Mouse (Mus musculus) midbrain, embryonic 11.5 days (tissue): Measurements from ENCODE around the gene Cd86. TPM values are rescaled to one million over a fixed set of nuclear protein-coding genes. Genes with fewer than 3 reads are reported as not detected.

Experiments used
- ATAC-seq: fragments of 200-750 bp; cut with Nextera tagmentation; 2 replicates; pipeline ENCODE4 v1.8.0; 2017; ENCODE audit warnings: moderate TSS enrichment, moderate library complexity; ENCODE audit not compliant: low FRiP score
- DNase-seq: peaks from one replicate; pipeline ENCODE4 v3.0.0; 2015; ENCODE audit warnings: low spot score; ENCODE audit errors: missing footprints
- H3K27ac ChIP-seq: fragments of 300-500 bp; sonication (generic); 2 replicates; pipeline ENCODE4 v1.5.1; 2014; ENCODE audit warnings: low read depth, low read length
- H3K27me3 ChIP-seq: fragments of 300-500 bp; sonication (generic); 2 replicates; pipeline ENCODE4 v1.6.1; 2014; ENCODE audit warnings: mild to moderate bottlenecking, low read length, moderate library complexity, mixed read lengths; ENCODE audit not compliant: control insufficient read depth, insufficient read depth
- H3K36me3 ChIP-seq: fragments of 300-500 bp; sonication (generic); 2 replicates; pipeline ENCODE4 v1.6.1; 2014; ENCODE audit warnings: mild to moderate bottlenecking, low read length, moderate library complexity, mixed read lengths; ENCODE audit not compliant: control insufficient read depth, insufficient read depth
- H3K4me1 ChIP-seq: fragments of 300-500 bp; sonication (generic); 2 replicates; pipeline ENCODE4 v1.6.1; 2014; ENCODE audit warnings: low read length; ENCODE audit not compliant: control insufficient read depth, insufficient read depth
- H3K4me2 ChIP-seq: fragments of 300-500 bp; sonication (generic); 2 replicates; pipeline ENCODE4 v1.6.1; 2014; ENCODE audit warnings: mild to moderate bottlenecking, moderate library complexity
- H3K4me3 ChIP-seq: fragments of 300-500 bp; sonication (generic); 2 replicates; pipeline ENCODE4 v1.5.1; 2014; ENCODE audit warnings: low read depth, low read length
- H3K9ac ChIP-seq: fragments of 300-500 bp; sonication (generic); 2 replicates; pipeline ENCODE4 v1.6.1; 2014; ENCODE audit warnings: low read length
- H3K9me3 ChIP-seq: fragments of 300-500 bp; sonication (generic); 2 replicates; pipeline ENCODE4 v1.6.1; 2016; ENCODE audit warnings: low read length; ENCODE audit not compliant: control insufficient read depth
- WGBS: fragments of 180-500 bp; shearing (Covaris S2); extraction: QIAGEN DNeasy Blood & Tissue Kit; methylation state at CpG from one replicate; pipeline ENCODE4 v1.1.7; 2014; 5-methylcytosine and 5-hydroxymethylcytosine counted together
- polyA plus RNA-seq: library from polyadenylated mRNA; unstranded; fragments of >200 nt; fragmentation: Nextera tagmentation; extraction: Ambion mirVana; gene quantifications from 2 replicates; pipeline ENCODE4 v1.2.1, GENCODE M21; 2014

Cd86 gene
- polyA plus RNA-seq, 1 experiment from 2014 or later = 1.6 TPM

- Histone ChIP-seq H3K9ac (no peak overlapping the region), H3K36me3 (no peaks in the 10 kb centered on the region), H3K4me1 (no peaks in the 10 kb centered on the region), H3K27me3 (no peaks in the 10 kb centered on the region), H3K27ac (no peak overlapping the region), H3K4me2 (no peak overlapping the region), H3K4me3 (no peak overlapping the region), H3K9me3 (no peaks in the 10 kb centered on the region)
- 85% methylated on average over 3 of the region's 3 CpGs for WGBS
- ATAC-seq = no peak
- DNase-seq = no peak
Observed at GRCm38 (mm10) chr16:36670590-36670989, 4.7 kb upstream of the Cd86 start.

- WGBS = 88% methylated on average over 10 of the region's 10 CpGs
- H3K27me3 ChIP-seq = no peaks in the 10 kb centered on the region
- no peak for ATAC-seq
Observed at GRCm38 (mm10) chr16:36666448-36667017, 652 bp upstream of the Cd86 start.

GRCm38 (mm10) chr16:36663484-36663883, 2.4 kb downstream of the Cd86 start:
- H3K4me3 ChIP-seq = no peak overlapping the region
- no peak for ATAC-seq
- no peaks in the 10 kb centered on the region for H3K27me3 ChIP-seq
- WGBS = 89% methylated on average over 5 of the region's 5 CpGs
- DNase-seq = peak; percentile 21
- no peaks in the 10 kb centered on the region for H3K4me1 ChIP-seq
- no peak overlapping the region for H3K9ac ChIP-seq
- H3K9me3 ChIP-seq = no peaks in the 10 kb centered on the region; the same call in 1 of the 2 replicates
- H3K36me3 ChIP-seq = no peaks in the 10 kb centered on the region
- H3K27ac ChIP-seq = no peak overlapping the region
- H3K4me2 ChIP-seq = no peak overlapping the region

More at GRCm38 (mm10) chr16:36666448-36667017, 652 bp upstream of the Cd86 start:
- Histone ChIP-seq H3K9ac (no peak overlapping the region), H3K9me3 (no peaks in the 10 kb centered on the region), H3K27ac (no peak overlapping the region), H3K4me1 (no peaks in the 10 kb centered on the region), H3K4me2 (no peak overlapping the region), H3K36me3 (no peaks in the 10 kb centered on the region), H3K4me3 (no peak overlapping the region)
- DNase-seq = no peak

- Histone ChIP-seq H3K27ac (no peak overlapping the region), H3K4me1 (no peaks in the 10 kb centered on the region), H3K36me3 (no peaks in the 10 kb centered on the region), H3K9me3 (no peaks in the 10 kb centered on the region; the same call in 1 of the 2 replicates), H3K4me3 (no peak overlapping the region), H3K9ac (no peak overlapping the region), H3K4me2 (no peak overlapping the region), H3K27me3 (no peaks in the 10 kb centered on the region)
- no peak for ATAC-seq
- 94% methylated on average over 10 of the region's 10 CpGs for WGBS
- DNase-seq = peak; percentile 28
Observed at GRCm38 (mm10) chr16:36661330-36661729, 4.6 kb downstream of the Cd86 start.

- Histone ChIP-seq H3K9me3 (no peaks in the 10 kb centered on the region; the same call in 1 of the 2 replicates), H3K4me3 (no peak overlapping the region), H3K27me3 (no peaks in the 10 kb centered on the region), H3K27ac (no peak overlapping the region), H3K4me2 (no peak overlapping the region), H3K36me3 (no peaks in the 10 kb centered on the region), H3K9ac (no peak overlapping the region), H3K4me1 (no peaks in the 10 kb centered on the region)
- ATAC-seq (no peak), DNase-seq (no peak)
- 89% methylated on average over 4 of the region's 4 CpGs for WGBS
Observed at GRCm38 (mm10) chr16:36655910-36656309, 10.0 kb downstream of the Cd86 start.

GRCm38 (mm10) chr16:36655199-36655598, 10.7 kb downstream of the Cd86 start:
- WGBS = 90% methylated on average over 1 of the region's 1 CpGs
- Histone ChIP-seq H3K27ac (no peak overlapping the region), H3K9ac (no peak overlapping the region), H3K9me3 (no peaks in the 10 kb centered on the region; the same call in 1 of the 2 replicates), H3K4me2 (no peak overlapping the region), H3K36me3 (no peaks in the 10 kb centered on the region), H3K4me1 (no peaks in the 10 kb centered on the region), H3K27me3 (no peaks in the 10 kb centered on the region), H3K4me3 (no peak overlapping the region)
- DNase-seq = no peak
- ATAC-seq = no peak

- ATAC-seq = no peak
- no peaks in the 10 kb centered on the region for H3K9me3 ChIP-seq
- no peak overlapping the region for H3K4me3 ChIP-seq
- H3K9ac ChIP-seq = no peak overlapping the region
- peaks cover 3% of the 10 kb centered on the region; the same call in 1 of the 2 replicates for H3K4me1 ChIP-seq
- DNase-seq = peak; percentile 74
- H3K27ac ChIP-seq = no peak overlapping the region
- no peak overlapping the region for H3K4me2 ChIP-seq
- 51% methylated on average over 6 of the region's 6 CpGs for WGBS
- no peaks in the 10 kb centered on the region for H3K36me3 ChIP-seq
- no peaks in the 10 kb centered on the region for H3K27me3 ChIP-seq
Observed at GRCm38 (mm10) chr16:36651174-36651766, 14.6 kb downstream of the Cd86 start.

GRCm38 (mm10) chr16:36650511-36650910, 15.4 kb downstream of the Cd86 start:
- ATAC-seq (no peak), DNase-seq (no peak)
- H3K4me2 ChIP-seq = no peak overlapping the region
- 86% methylated on average over 4 of the region's 4 CpGs for WGBS
- H3K27ac ChIP-seq = no peak overlapping the region
- H3K36me3 ChIP-seq = no peaks in the 10 kb centered on the region
- H3K4me3 ChIP-seq = no peak overlapping the region
- H3K9ac ChIP-seq = no peak overlapping the region
- no peaks in the 10 kb centered on the region for H3K27me3 ChIP-seq
- peaks cover 3% of the 10 kb centered on the region; the same call in 1 of the 2 replicates for H3K4me1 ChIP-seq
- H3K9me3 ChIP-seq = no peaks in the 10 kb centered on the region

GRCm38 (mm10) chr16:36649304-36649703, 16.6 kb downstream of the Cd86 start:
- Histone ChIP-seq H3K4me3 (no peak overlapping the region), H3K4me1 (peaks cover 3% of the 10 kb centered on the region; the same call in 1 of the 2 replicates), H3K9me3 (no peaks in the 10 kb centered on the region), H3K27me3 (no peaks in the 10 kb centered on the region), H3K4me2 (no peak overlapping the region), H3K9ac (no peak overlapping the region), H3K27ac (no peak overlapping the region), H3K36me3 (no peaks in the 10 kb centered on the region)
- no peak for DNase-seq
- 32% methylated on average over 3 of the region's 3 CpGs for WGBS
- no peak for ATAC-seq
